Mouse (Mus musculus): ENCODE results near the gene Eif4g3. TPM values are rescaled to one million over a fixed set of nuclear protein-coding genes. Genes with fewer than 3 reads are reported as not detected.

Gene Eif4g3
- total RNA-seq, 4 experiments from 2014 or later = 143 to 163 (median 151) TPM

GRCm38 (mm10) chr4:138061161-138061560, 68.3 kb downstream of the Eif4g3 start:
- DNase-seq (ENCODE audit: low spot score in 2 of 2) = no peak

DNA sequence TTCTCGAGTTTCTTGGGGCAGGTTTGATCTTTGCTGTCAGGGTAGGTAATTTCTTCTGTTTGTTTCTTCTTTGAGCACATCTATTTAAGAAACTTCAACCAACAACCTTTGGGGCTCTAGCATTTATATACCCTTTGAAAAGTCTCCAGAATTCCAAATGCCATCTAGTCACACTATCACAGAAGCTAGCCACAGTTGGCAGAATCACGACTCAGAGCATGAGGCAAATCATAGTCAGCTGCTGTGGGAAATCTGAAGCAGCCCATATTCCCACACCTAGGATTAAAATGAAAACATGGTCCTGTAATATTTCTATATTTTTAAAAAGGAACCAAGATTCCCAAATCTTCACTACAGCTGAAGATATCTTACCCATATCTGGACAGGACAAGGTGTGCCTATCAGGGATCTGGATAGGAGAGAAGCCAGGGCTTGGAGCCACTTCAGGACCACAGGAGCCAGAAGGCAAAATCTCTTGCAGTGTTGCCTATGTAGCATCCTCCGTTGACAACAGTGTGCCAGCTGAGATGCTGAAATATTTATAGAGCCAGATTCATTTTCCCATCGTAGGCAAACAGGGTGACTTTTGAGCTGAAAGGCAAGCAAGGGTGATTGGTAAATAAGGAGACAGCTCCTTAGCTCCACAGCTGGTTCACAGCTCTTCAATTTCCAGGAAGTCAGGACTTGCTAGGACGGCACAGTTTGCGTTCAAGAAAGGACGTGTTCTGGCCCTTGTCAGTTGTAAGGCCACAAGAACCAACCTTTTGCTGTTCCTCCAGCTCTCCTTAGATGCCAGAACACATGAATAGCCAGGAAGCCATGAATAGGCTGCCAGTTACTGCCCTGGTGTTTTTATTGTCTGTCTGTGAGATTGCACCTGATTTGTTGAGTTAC, 70.8 kb downstream of the Eif4g3 start:
- DNase-seq (ENCODE audit: low spot score in 2 of 2) = no peak

DNA sequence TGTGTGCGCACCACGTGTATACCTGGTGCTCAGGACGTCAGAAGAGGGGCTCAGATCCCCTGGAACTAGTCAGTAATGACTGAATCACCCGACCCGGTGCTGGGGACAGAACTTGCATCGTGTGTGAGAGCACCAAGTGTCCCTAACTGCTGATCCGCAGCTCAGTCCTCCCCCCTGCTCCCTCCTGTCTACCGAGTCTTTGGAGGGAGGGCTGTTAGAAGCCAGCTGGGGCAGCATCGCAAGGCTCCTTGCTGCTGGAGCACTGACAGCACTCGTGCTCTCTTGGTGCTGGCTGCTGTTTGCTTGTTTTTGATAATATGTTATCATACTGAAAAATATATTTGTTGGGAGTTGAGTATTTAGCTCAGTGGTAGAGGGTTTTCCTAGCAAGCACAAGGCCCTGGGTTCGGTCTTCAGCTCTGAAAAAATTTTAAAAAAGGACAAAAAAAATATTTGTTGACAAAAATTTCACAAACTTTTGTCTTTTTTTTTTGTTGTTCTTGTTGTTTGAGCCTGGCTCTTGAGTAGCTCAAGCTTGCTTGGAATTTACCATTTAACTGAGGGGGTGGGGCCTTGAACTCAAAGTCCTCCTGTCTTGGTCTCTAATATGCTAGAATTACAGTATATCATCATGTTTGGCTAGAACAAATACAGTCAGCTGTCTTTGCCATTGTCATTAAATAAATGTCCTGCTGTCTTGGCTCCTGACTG, 72.2 kb downstream of the Eif4g3 start:
- no peak for DNase-seq (ENCODE audit: low spot score in 2 of 2)

DNA sequence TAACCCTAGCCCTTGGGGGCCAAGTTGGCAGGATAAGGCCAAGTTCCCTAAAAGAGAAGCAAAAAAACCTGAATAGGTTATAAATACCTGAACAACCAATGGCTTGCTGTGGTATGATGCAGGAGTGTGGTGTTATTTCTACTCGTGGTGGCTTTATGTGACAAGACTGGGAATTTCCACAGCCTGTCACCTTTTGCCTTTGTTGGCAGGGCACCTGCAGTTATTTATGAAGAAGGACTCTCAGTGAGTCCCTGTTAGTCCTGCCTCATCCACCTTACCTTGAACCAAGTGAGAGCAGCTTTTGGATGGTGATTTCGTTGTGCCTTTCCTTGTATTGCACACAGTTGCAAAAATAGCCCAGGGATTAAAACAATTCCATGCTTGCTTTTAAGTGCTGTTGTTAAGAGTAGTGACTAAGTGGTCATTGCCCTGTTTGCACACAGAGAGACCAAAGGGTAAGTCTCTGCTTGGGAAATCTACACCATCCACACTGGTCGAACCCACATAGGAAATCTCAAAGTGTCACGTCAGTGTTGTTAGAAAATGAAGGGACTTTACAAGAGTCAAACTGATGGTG, 72.9 kb downstream of the Eif4g3 start:
- no peak for DNase-seq (ENCODE audit: low spot score in 2 of 2)

DNA sequence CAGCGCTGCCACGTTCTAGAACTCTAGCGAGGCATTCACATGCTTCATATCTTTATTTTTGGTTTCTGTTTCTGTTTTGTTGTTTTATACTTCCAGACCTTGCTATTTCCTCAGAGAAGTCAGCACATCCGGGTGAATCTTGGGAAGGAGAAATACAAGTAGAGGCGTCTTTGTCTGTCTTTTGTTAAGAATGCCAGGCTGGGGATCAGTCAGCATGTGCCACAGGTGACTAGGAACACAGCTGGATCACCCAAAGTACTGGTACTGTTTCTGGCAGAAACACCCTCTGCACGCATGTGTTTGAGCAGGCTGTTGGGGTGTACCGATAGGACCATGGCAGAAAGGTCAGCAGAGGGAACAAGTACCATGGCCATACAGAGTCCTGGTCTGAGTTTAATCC, 73.6 kb downstream of the Eif4g3 start:
- no peak for DNase-seq (ENCODE audit: low spot score in 2 of 2)

DNA sequence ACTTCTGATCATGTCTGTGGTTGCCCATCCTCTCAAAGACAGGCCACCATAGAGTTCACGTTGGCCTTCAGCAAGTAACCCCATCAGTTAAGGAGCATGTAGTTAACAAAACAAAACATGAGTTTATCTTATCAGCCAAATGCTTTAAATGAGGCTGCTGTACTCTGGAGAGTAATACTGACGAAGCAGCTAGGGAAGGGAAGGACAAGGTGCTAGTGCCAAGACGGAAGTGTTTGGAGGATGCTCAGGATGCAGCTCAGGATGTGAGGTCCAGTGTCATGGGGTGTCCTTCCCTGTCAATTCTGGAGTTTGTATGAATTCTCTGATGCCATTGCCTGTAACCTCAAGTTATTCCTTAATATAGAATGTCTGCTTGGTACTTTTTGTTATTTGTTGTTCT, 75.0 kb downstream of the Eif4g3 start:
- DNase-seq (ENCODE audit: low spot score in 2 of 2) = no peak

DNA sequence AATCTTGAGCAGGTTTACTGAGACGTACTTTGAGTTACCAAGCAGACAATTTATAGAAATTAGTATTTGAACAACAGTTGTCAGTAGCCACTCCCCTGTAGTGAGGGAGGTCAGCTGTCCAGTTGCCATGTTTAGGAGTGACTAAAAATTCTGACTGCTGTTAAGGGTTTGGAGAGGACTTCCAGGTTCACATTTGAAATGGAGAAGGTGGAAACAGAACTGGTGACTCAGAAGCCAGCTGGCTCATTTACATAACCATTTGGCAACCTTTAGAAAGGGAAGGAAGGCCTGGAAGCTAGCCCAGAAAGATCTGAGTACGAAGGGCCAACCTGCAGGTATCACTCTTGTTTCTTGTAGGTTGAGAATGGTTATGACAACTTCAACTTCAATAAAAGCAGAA, 75.8 kb downstream of the Eif4g3 start:
- peak; percentile 67 to 78 for DNase-seq (ENCODE audit: low spot score in 2 of 2)

DNA sequence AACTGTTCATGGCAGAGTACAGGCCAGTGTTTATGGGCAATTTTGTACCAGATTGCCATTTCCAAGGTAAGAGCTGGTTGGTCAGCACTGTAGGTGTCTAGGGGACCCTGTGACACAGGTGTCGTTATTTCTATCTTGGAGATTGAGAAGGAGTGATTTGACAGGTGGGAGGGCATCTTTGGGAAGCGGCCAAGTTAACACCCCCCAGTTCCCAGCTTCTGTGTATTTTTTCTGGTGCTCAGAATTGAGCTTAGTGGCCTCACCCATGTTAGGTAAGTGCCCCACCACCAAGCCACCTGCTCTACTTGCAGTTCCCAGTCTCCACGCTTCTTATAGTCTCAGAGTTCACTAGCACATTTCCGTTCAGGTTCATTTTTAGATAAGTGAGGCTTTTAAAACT, 76.5 kb downstream of the Eif4g3 start:
- DNase-seq (ENCODE audit: low spot score in 2 of 2) = no peak

GRCm38 (mm10) chr4:138071497-138071896, 78.7 kb downstream of the Eif4g3 start:
- DNase-seq (ENCODE audit: low spot score in 2 of 2) = no peak

DNA sequence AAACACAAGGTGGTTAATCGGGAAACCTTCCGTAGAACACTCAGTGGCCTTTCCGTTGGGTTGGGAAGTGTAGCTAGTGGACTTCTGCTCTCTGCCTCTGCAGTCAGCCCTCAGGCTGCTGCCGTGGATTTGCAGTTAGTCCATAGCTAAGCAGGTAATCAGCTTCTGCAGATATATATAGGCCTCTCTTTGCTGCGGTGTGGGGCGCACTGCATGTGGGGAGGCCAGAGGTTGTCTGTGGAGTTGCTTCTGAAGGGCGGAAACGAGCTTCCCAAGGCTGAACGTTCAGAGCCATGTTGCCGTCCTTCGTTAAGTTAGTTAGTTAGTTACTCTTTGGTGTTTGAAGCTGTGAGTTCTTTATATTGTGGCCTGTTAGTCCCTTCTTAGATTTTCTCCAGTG, 80.3 kb downstream of the Eif4g3 start:
- DNase-seq (ENCODE audit: low spot score in 2 of 2) = no peak

GRCm38 (mm10) chr4:138073531-138073930, 80.7 kb downstream of the Eif4g3 start:
- no peak for DNase-seq (ENCODE audit: low spot score in 2 of 2)

DNA sequence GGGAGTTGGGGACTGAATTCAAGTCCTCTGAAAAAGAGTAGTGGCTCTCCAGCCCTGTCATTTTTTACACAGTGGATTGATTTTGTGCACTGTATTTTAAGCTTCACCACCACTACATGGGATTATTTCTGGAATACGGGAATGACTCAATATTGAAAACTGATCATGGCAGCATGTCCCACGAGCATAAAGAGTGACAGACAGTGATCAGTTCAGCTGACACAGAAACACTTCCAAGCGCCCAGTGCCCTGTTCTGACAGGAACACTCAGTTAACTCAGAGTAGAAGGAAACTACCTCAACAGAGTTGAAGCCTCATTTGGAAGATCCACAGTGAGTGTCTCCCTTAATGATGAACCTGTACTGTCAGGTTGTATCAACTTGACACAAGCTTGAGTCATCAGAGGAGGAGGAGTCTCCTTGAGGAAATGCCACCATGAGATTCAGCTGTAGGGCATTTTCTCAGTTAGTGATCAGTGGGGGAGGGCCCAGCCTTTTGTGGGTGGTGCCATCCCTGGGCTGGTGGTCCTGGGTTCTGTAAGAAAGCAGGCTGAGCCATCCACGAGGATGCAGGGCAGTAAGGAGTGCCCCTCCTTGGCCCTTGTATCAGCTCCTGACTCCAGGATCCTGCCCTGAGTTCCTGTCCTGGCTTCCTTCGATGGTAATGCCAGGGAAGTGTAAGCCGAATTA, 82.2 kb downstream of the Eif4g3 start:
- no peak for DNase-seq (ENCODE audit: low spot score in 2 of 2)

GRCm38 (mm10) chr4:138077663-138078295, 85.0 kb downstream of the Eif4g3 start:
- no peak for DNase-seq (ENCODE audit: low spot score in 2 of 2)

GRCm38 (mm10) chr4:138079234-138079633, 86.4 kb downstream of the Eif4g3 start:
- no peak for DNase-seq (ENCODE audit: low spot score in 2 of 2)

DNA sequence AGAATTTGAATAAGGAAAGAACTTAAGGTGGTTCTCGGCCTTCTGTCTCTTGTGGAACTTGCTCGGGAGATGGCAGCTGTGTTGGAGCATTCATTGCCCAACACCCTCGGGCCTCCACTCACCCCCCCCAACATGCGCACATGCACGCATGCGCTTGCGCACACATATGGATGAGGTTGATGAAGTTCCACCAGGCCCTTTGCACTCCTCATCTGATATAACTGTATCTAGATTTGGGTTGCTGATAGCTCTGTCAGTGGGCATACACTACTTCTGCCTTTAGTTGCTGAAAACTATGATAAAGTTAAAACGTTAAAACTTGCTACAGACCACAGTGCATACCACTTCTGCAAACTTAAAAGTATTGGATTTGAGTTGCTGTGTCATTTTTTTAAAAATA, 89.6 kb downstream of the Eif4g3 start:
- DNase-seq (ENCODE audit: low spot score in 2 of 2) = no peak

- DNase-seq (ENCODE audit: low spot score in 2 of 2) = no peak
These were observed 91.3 kb downstream of the Eif4g3 start for GRCm38 (mm10) chr4:138084103-138084502.

DNA sequence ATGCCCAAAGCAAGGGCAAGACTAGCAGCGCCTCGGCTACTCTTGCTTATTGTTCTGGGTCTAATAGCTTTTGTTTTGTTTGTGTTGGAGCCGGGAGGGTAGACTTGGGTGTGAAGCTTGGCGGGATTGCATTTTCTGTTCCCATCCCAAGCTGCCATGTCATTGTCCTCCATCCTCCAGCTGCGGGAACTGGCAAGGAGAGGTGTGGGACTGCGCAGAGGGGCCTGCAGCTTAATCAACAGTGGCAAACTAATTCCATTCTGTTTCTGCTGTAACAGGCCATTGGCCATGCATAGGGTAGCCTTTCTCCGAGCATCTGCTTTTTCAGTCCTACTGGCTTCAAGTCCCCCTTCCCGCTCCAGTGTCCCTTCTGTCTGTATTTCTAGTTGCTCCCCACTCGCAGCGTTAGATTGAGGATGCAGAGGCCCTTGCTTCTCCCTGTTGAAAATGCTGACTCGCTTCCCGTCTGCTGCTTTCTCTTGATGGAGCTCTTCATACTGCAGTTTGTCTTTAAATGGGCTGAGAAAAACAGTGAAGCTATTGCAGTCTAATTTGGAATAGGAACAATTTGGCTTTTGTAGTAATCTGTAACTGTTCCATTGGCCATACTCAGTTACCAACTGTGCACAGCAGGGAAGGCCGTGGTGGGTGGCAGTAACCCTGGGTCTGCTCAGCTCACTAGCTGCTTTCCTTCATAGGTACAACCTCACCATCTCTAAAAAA, 92.2 kb downstream of the Eif4g3 start:
- DNase-seq (ENCODE audit: low spot score in 2 of 2) = peak; percentile 42 to 50

DNA sequence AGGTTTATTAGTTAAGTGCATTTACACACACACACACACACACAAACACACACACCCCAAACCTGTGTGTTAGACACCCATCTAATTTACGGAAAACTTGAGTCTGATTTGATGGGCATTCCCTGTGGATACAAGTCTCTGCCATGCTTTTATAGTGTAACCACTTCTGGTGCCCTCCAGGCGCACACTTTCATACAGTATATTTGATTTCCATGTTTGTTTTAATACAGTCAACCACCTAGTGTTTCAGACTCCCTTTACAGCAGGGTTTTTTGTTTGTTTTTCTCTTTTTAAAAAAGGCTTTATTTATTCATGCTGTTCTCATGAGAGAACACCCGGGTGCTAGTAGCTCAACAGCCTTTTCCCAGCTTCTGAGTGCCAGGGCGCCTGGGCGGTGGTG, 94.1 kb downstream of the Eif4g3 start:
- DNase-seq (ENCODE audit: low spot score in 2 of 2) = no peak

DNA sequence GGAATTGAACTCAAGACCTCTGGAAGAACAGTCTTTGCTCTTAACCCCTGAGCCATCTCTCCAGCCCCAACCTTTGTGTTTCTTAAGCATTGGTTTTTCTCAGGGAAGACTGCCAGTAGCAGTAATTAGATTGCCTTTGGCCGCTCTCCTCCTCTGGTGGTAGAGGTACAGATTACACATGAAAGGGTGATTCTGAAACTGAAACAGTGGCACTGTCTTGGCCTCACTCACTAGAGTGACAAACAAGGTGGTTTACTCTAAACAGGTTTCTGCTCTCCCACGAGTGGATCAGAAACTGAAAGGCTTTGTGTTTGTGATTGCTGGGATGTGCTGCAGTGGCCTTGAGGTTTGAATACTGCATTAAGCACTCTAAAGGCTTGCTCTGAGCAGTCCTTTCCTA, 96.7 kb downstream of the Eif4g3 start:
- no peak for DNase-seq (ENCODE audit: low spot score in 2 of 2)

DNA sequence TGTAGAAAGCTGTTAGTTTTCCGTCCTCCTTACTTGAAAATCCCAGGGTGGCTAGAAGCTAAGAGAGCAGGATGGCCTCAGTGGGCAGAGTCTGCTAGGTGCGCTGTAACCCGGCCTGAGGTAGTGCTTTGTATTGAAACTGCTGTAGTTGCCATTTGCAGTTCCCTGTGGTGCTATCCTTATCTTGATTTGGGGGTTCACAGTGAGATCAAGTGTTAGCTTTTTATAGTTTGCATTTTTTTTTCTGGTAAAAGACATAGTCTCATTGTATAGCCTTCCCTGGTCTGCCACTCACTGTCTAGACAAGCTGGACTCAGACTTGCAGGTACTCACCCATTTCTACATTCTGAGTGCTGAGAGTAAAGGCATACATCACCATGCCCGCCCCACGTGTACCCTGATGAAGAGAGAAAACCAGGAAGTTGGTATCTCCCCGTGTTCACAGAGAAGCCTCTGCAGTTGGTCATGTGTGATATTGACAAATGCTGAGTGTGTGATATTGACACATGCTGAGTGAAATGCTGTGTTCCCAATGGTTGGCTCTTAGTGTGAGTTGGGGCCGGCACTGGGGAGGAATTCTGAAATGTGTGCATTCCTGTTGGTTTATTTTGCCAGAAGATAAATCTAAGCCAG, 98.9 kb downstream of the Eif4g3 start:
- no peak for DNase-seq (ENCODE audit: low spot score in 2 of 2)
